Mouse (Mus musculus): ENCODE data around the gene Stk24. TPM values are rescaled to one million over a fixed set of nuclear protein-coding genes. Genes with fewer than 3 reads are reported as not detected.

Gene Stk24
- polyA plus RNA-seq, 1 experiment from 2014 or later, result 39.2 TPM

DNA sequence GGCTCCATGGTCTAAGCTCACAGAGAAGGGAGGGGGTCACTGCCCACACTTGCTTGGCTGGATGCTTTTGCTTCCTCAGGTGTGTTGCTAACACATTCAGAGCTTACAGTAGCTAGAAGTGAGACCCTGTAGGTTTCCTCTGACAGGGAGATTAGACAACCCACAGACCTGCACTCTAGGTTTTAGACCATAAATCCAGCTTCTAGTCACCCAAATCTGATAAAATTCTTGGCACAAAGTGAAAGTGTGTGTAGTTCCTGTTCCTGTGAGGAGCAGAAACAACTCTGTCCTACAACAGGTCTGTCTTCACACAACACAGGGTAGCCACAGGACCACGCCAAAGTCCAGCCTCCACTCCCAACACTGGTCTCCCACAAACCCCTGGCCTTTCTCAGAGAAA is 21.5 kb downstream of the Stk24 start:
- Histone ChIP-seq H3K4me3 (ENCODE audit: low read depth, low read length) (no peak overlapping the region), H3K27ac (ENCODE audit: low read depth, low read length) (no peak overlapping the region), H3K27me3 (replicated peaks; ENCODE audit: control insufficient read depth, insufficient read depth, low read length) (no peaks in the 10 kb centered on the region), H3K9ac (ENCODE audit: low read depth, low read length) (no peak overlapping the region), H3K4me1 (replicated peaks; ENCODE audit: control insufficient read depth, insufficient read depth, low read length) (peaks cover 18% of the 10 kb centered on the region), H3K36me3 (ENCODE audit: control insufficient read depth, insufficient read depth) (no peaks in the 10 kb centered on the region), H3K9me3 (ENCODE audit: control insufficient read depth) (no peaks in the 10 kb centered on the region), H3K4me2 (replicated peaks; ENCODE audit: low read depth) (no peak overlapping the region)
- TF ChIP-seq CTCF (IDR thresholded peaks at IDR 0.05; ENCODE audit: low read depth), result no peak
- ATAC-seq, result no peak
- WGBS, result 55% methylated on average over 1 of the region's 1 CpGs

GRCm38 (mm10) chr14:121356336-121356862 is 23.4 kb downstream of the Stk24 start:
- Histone ChIP-seq H3K4me1 (replicated peaks; ENCODE audit: control insufficient read depth, insufficient read depth, low read length) (peaks cover 12% of the 10 kb centered on the region; the same call in 1 of the 2 replicates), H3K9me3 (ENCODE audit: control insufficient read depth) (no peaks in the 10 kb centered on the region), H3K4me2 (replicated peaks; ENCODE audit: low read depth) (no peak overlapping the region), H3K36me3 (ENCODE audit: control insufficient read depth, insufficient read depth) (no peaks in the 10 kb centered on the region), H3K9ac (ENCODE audit: low read depth, low read length) (no peak overlapping the region), H3K27ac (ENCODE audit: low read depth, low read length) (no peak overlapping the region), H3K27me3 (replicated peaks; ENCODE audit: control insufficient read depth, insufficient read depth, low read length) (no peaks in the 10 kb centered on the region), H3K4me3 (ENCODE audit: low read depth, low read length) (no peak overlapping the region)
- WGBS, result 27% methylated on average over 8 of the region's 8 CpGs
- TF ChIP-seq CTCF (IDR thresholded peaks at IDR 0.05; ENCODE audit: low read depth), result no peak
- no peak for ATAC-seq

DNA sequence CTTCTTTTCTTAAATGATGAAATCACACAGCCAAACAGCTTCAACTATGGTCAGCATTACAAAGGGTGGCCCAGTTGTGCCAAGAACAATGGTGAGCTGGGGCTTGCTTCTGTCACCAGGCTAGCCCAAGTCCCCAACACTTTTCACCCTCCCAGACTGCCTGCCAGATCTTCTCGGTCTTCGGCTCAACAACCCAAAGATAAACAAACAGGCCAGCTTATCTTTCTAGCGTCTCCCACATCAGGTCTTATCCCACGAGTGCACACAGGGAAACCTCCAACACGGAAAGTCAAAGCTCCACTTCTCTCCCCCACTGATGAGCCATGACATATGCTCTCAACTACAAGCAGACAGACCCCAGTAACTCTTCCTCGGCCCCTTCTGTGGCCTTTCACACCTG is 24.1 kb downstream of the Stk24 start:
- no peak for TF ChIP-seq CTCF (IDR thresholded peaks at IDR 0.05; ENCODE audit: low read depth)
- H3K27ac ChIP-seq (ENCODE audit: low read depth, low read length), result no peak overlapping the region
- no peak overlapping the region for H3K9ac ChIP-seq (ENCODE audit: low read depth, low read length)
- H3K4me1 ChIP-seq (replicated peaks; ENCODE audit: control insufficient read depth, insufficient read depth, low read length), result peaks cover 12% of the 10 kb centered on the region; the same call in 1 of the 2 replicates
- WGBS, result 24% methylated on average over 6 of the region's 6 CpGs
- H3K4me3 ChIP-seq (ENCODE audit: low read depth, low read length), result no peak overlapping the region
- no peaks in the 10 kb centered on the region for H3K36me3 ChIP-seq (ENCODE audit: control insufficient read depth, insufficient read depth)
- no peak for ATAC-seq
- H3K9me3 ChIP-seq (ENCODE audit: control insufficient read depth), result no peaks in the 10 kb centered on the region
- no peak overlapping the region for H3K4me2 ChIP-seq (replicated peaks; ENCODE audit: low read depth)
- H3K27me3 ChIP-seq (replicated peaks; ENCODE audit: control insufficient read depth, insufficient read depth, low read length), result no peaks in the 10 kb centered on the region

- Histone ChIP-seq H3K4me2 (replicated peaks; ENCODE audit: low read depth) (no peak overlapping the region), H3K4me3 (ENCODE audit: low read depth, low read length) (no peak overlapping the region), H3K36me3 (ENCODE audit: control insufficient read depth, insufficient read depth) (no peaks in the 10 kb centered on the region), H3K27me3 (replicated peaks; ENCODE audit: control insufficient read depth, insufficient read depth, low read length) (no peaks in the 10 kb centered on the region), H3K4me1 (replicated peaks; ENCODE audit: control insufficient read depth, insufficient read depth, low read length) (peaks cover 4% of the 10 kb centered on the region), H3K9me3 (ENCODE audit: control insufficient read depth) (no peaks in the 10 kb centered on the region), H3K9ac (ENCODE audit: low read depth, low read length) (no peak overlapping the region), H3K27ac (ENCODE audit: low read depth, low read length) (no peak overlapping the region)
- TF ChIP-seq CTCF (IDR thresholded peaks at IDR 0.05; ENCODE audit: low read depth), result no peak
- 74% methylated on average over 10 of the region's 10 CpGs for WGBS
- ATAC-seq, result no peak
These were observed 26.0 kb downstream of the Stk24 start for GRCm38 (mm10) chr14:121353648-121354377.

DNA sequence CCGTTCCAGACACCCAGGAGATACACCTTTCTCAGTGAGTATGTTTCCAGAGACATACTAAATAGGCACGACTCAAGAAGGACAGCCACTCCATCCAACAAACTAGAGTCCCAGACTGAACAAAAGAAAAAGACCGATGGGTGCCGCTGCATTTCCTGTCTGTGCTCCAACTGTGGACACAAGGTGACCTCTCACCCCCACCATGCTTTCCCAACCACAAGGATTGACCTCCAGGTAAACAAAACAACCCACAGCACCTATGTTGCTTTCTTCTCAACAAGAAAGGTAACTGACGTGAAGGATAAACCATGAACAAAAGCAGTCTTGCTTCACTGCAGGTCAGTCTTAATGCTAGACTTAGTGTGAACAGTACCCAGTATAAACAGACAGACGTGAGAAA is 27.1 kb downstream of the Stk24 start:
- 73% methylated on average over 6 of the region's 6 CpGs for WGBS
- Histone ChIP-seq H3K36me3 (ENCODE audit: control insufficient read depth, insufficient read depth) (no peaks in the 10 kb centered on the region), H3K9me3 (ENCODE audit: control insufficient read depth) (no peaks in the 10 kb centered on the region), H3K4me1 (replicated peaks; ENCODE audit: control insufficient read depth, insufficient read depth, low read length) (peaks cover 8% of the 10 kb centered on the region), H3K4me2 (replicated peaks; ENCODE audit: low read depth) (no peak overlapping the region), H3K4me3 (ENCODE audit: low read depth, low read length) (no peak overlapping the region), H3K9ac (ENCODE audit: low read depth, low read length) (no peak overlapping the region), H3K27ac (ENCODE audit: low read depth, low read length) (no peak overlapping the region), H3K27me3 (replicated peaks; ENCODE audit: control insufficient read depth, insufficient read depth, low read length) (no peaks in the 10 kb centered on the region)
- no peak for ATAC-seq
- no peak for TF ChIP-seq CTCF (IDR thresholded peaks at IDR 0.05; ENCODE audit: low read depth)

DNA sequence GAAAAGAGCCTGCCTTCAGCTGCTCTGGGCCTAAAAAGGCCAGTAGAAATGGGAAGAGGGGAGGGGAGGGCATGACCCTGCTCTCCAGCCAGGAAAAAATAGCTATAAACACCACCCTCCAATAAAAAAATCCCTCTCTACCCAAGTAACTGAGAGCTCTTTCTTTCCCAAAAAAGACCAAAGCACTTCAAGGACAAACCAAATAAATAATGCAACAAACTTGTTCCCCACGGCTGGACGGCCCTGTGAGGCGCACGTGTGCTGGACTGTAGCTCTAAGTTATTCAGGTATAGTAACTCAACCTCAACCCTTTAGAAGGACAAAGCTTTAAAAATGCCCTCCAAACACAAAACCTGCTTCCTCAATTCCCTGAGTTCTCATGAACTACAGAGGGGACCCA is 28.1 kb downstream of the Stk24 start:
- H3K36me3 ChIP-seq (ENCODE audit: control insufficient read depth, insufficient read depth), result no peaks in the 10 kb centered on the region
- no peak for ATAC-seq
- no peak overlapping the region for H3K4me3 ChIP-seq (ENCODE audit: low read depth, low read length)
- peaks cover 11% of the 10 kb centered on the region for H3K4me1 ChIP-seq (replicated peaks; ENCODE audit: control insufficient read depth, insufficient read depth, low read length)
- no peaks in the 10 kb centered on the region for H3K9me3 ChIP-seq (ENCODE audit: control insufficient read depth)
- no peak overlapping the region for H3K9ac ChIP-seq (ENCODE audit: low read depth, low read length)
- no peak overlapping the region for H3K27ac ChIP-seq (ENCODE audit: low read depth, low read length)
- TF ChIP-seq CTCF (IDR thresholded peaks at IDR 0.05; ENCODE audit: low read depth), result no peak
- H3K27me3 ChIP-seq (replicated peaks; ENCODE audit: control insufficient read depth, insufficient read depth, low read length), result no peaks in the 10 kb centered on the region
- H3K4me2 ChIP-seq (replicated peaks; ENCODE audit: low read depth), result no peak overlapping the region
- 78% methylated on average over 4 of the region's 4 CpGs for WGBS

Measured in intestine, postnatal 0 days (tissue).